Mouse (Mus musculus) midbrain, embryonic 16.5 days (tissue): ENCODE measurements around the gene Camk2d. TPM values are rescaled to one million over a fixed set of nuclear protein-coding genes. Genes with fewer than 3 reads are reported as not detected.

Experiments used
- ATAC-seq: fragments of 200-750 bp; cut with Nextera tagmentation; 2 replicates; pipeline ENCODE4 v1.8.0; 2017; ENCODE audit warnings: moderate TSS enrichment
- H3K27ac ChIP-seq: fragments of 300-500 bp; sonication (generic); 2 replicates; pipeline ENCODE4 v1.5.1; 2014; ENCODE audit warnings: mild to moderate bottlenecking, low read length, mixed read lengths
- H3K27me3 ChIP-seq: fragments of 300-500 bp; sonication (generic); 2 replicates; pipeline ENCODE4 v1.6.1; 2014; ENCODE audit warnings: low read depth, low read length, mixed read lengths; ENCODE audit not compliant: control insufficient read depth, insufficient read depth
- H3K36me3 ChIP-seq: fragments of 300-500 bp; sonication (generic); 2 replicates; pipeline ENCODE4 v1.6.1; 2014; ENCODE audit warnings: mild to moderate bottlenecking, low read length, moderate library complexity, mixed read lengths; ENCODE audit not compliant: control insufficient read depth, insufficient read depth
- H3K4me1 ChIP-seq: fragments of 300-500 bp; sonication (generic); 2 replicates; pipeline ENCODE4 v1.6.1; 2014; ENCODE audit warnings: mild to moderate bottlenecking, low read length, mixed read lengths; ENCODE audit not compliant: control insufficient read depth, insufficient read depth
- H3K4me2 ChIP-seq: fragments of 300-500 bp; sonication (generic); 2 replicates; pipeline ENCODE4 v1.6.1; 2014; ENCODE audit warnings: mild to moderate bottlenecking, low read length, mixed read lengths
- H3K4me3 ChIP-seq: fragments of 300-500 bp; sonication (generic); 2 replicates; pipeline ENCODE4 v1.5.1; 2014; ENCODE audit warnings: low read depth, mild to moderate bottlenecking, low read length, moderate library complexity, mixed read lengths
- H3K9ac ChIP-seq: fragments of 300-500 bp; sonication (generic); 2 replicates; pipeline ENCODE4 v1.6.1; 2014; ENCODE audit warnings: low read depth, low read length, mixed read lengths
- H3K9me3 ChIP-seq: fragments of 300-500 bp; sonication (generic); replicated peaks from 2 replicates; pipeline ENCODE4 v1.6.1; 2014; ENCODE audit warnings: mild to moderate bottlenecking, low read length, mixed read lengths; ENCODE audit not compliant: control insufficient read depth, poor library complexity, severe bottlenecking
- WGBS: fragments of 180-500 bp; shearing (Covaris S2); extraction: QIAGEN DNeasy Blood & Tissue Kit; methylation state at CpG from one replicate; pipeline ENCODE4 v1.1.7; 2014; 5-methylcytosine and 5-hydroxymethylcytosine counted together
- polyA plus RNA-seq: library from polyadenylated mRNA; unstranded; fragments of >200 nt; fragmentation: Nextera tagmentation; extraction: Ambion mirVana; gene quantifications from 2 replicates; pipeline ENCODE4 v1.2.1, GENCODE M21; 2015

Camk2d gene
- polyA plus RNA-seq, 1 experiment from 2014 or later = 74.7 TPM

- no peaks in the 10 kb centered on the region for H3K36me3 ChIP-seq
- H3K9me3 ChIP-seq = no peaks in the 10 kb centered on the region
- no peaks in the 10 kb centered on the region for H3K27me3 ChIP-seq
- WGBS = 81% methylated on average over 2 of the region's 2 CpGs
- no peaks in the 10 kb centered on the region for H3K4me1 ChIP-seq
- H3K27ac ChIP-seq = no peak overlapping the region
- H3K4me3 ChIP-seq = no peak overlapping the region
- no peak for ATAC-seq
- no peak overlapping the region for H3K4me2 ChIP-seq
- no peak overlapping the region for H3K9ac ChIP-seq
These were observed 56.3 kb downstream of the Camk2d start for GRCm38 (mm10) chr3:126652361-126652760.

- Histone ChIP-seq H3K27ac (no peak overlapping the region), H3K4me1 (no peaks in the 10 kb centered on the region), H3K4me3 (no peak overlapping the region), H3K9ac (no peak overlapping the region), H3K4me2 (no peak overlapping the region), H3K9me3 (no peaks in the 10 kb centered on the region), H3K36me3 (no peaks in the 10 kb centered on the region), H3K27me3 (no peaks in the 10 kb centered on the region)
- no peak for ATAC-seq
- WGBS = 72% methylated on average over 1 of the region's 1 CpGs
These were observed 57.0 kb downstream of the Camk2d start for GRCm38 (mm10) chr3:126653118-126653517.

GRCm38 (mm10) chr3:126656173-126656572 is 60.1 kb downstream of the Camk2d start:
- no peaks in the 10 kb centered on the region for H3K36me3 ChIP-seq
- H3K27ac ChIP-seq = no peak overlapping the region
- ATAC-seq = no peak
- H3K9ac ChIP-seq = no peak overlapping the region
- no peaks in the 10 kb centered on the region for H3K27me3 ChIP-seq
- no peak overlapping the region for H3K4me2 ChIP-seq
- no peak overlapping the region for H3K4me3 ChIP-seq
- no peaks in the 10 kb centered on the region for H3K9me3 ChIP-seq
- no peaks in the 10 kb centered on the region for H3K4me1 ChIP-seq
- WGBS = 49% methylated on average over 3 of the region's 3 CpGs

- Histone ChIP-seq H3K27ac (no peak overlapping the region), H3K4me1 (no peaks in the 10 kb centered on the region), H3K27me3 (no peaks in the 10 kb centered on the region), H3K9me3 (no peaks in the 10 kb centered on the region), H3K4me3 (no peak overlapping the region), H3K36me3 (no peaks in the 10 kb centered on the region), H3K9ac (no peak overlapping the region), H3K4me2 (no peak overlapping the region)
- 68% methylated on average over 4 of the region's 4 CpGs for WGBS
- no peak for ATAC-seq
These were observed 61.8 kb downstream of the Camk2d start for GRCm38 (mm10) chr3:126657895-126658294.

- WGBS = 75% methylated on average over 10 of the region's 10 CpGs
- Histone ChIP-seq H3K27me3 (no peaks in the 10 kb centered on the region), H3K4me3 (no peak overlapping the region)
These were observed 62.7 kb downstream of the Camk2d start for GRCm38 (mm10) chr3:126658791-126659190.

GRCm38 (mm10) chr3:126659235-126659634 is 63.1 kb downstream of the Camk2d start:
- H3K9ac ChIP-seq = no peak overlapping the region
- H3K4me2 ChIP-seq = no peak overlapping the region
- H3K27ac ChIP-seq = no peak overlapping the region
- H3K36me3 ChIP-seq = no peaks in the 10 kb centered on the region
- WGBS = 89% methylated on average over 8 of the region's 8 CpGs
- H3K27me3 ChIP-seq = no peaks in the 10 kb centered on the region
- no peaks in the 10 kb centered on the region for H3K9me3 ChIP-seq
- H3K4me3 ChIP-seq = no peak overlapping the region
- ATAC-seq = no peak
- no peaks in the 10 kb centered on the region for H3K4me1 ChIP-seq

More at GRCm38 (mm10) chr3:126658791-126659190, 62.7 kb downstream of the Camk2d start:
- H3K36me3 ChIP-seq = no peaks in the 10 kb centered on the region
- H3K4me2 ChIP-seq = no peak overlapping the region
- H3K4me1 ChIP-seq = no peaks in the 10 kb centered on the region
- no peak overlapping the region for H3K27ac ChIP-seq
- H3K9ac ChIP-seq = no peak overlapping the region
- no peaks in the 10 kb centered on the region for H3K9me3 ChIP-seq
- ATAC-seq = no peak

- 83% methylated on average over 8 of the region's 8 CpGs for WGBS
- H3K27me3 ChIP-seq = no peaks in the 10 kb centered on the region
- H3K4me1 ChIP-seq = no peaks in the 10 kb centered on the region
These were observed 63.9 kb downstream of the Camk2d start for GRCm38 (mm10) chr3:126659832-126660564.

GRCm38 (mm10) chr3:126660575-126660974 is 64.5 kb downstream of the Camk2d start:
- H3K9ac ChIP-seq = no peak overlapping the region
- H3K36me3 ChIP-seq = no peaks in the 10 kb centered on the region
- no peak overlapping the region for H3K4me3 ChIP-seq
- no peak overlapping the region for H3K4me2 ChIP-seq
- no peaks in the 10 kb centered on the region for H3K27me3 ChIP-seq
- ATAC-seq = no peak
- H3K27ac ChIP-seq = no peak overlapping the region
- 90% methylated on average over 2 of the region's 2 CpGs for WGBS
- no peaks in the 10 kb centered on the region for H3K4me1 ChIP-seq
- H3K9me3 ChIP-seq = no peaks in the 10 kb centered on the region

More at GRCm38 (mm10) chr3:126659832-126660564, 63.9 kb downstream of the Camk2d start:
- no peak overlapping the region for H3K9ac ChIP-seq
- no peak overlapping the region for H3K4me3 ChIP-seq
- H3K9me3 ChIP-seq = no peaks in the 10 kb centered on the region
- H3K4me2 ChIP-seq = no peak overlapping the region
- ATAC-seq = no peak
- no peak overlapping the region for H3K27ac ChIP-seq
- H3K36me3 ChIP-seq = no peaks in the 10 kb centered on the region

GRCm38 (mm10) chr3:126660986-126661385 is 64.9 kb downstream of the Camk2d start:
- Histone ChIP-seq H3K27ac (no peak overlapping the region), H3K27me3 (no peaks in the 10 kb centered on the region), H3K9me3 (no peaks in the 10 kb centered on the region), H3K9ac (no peak overlapping the region), H3K36me3 (no peaks in the 10 kb centered on the region), H3K4me3 (no peak overlapping the region), H3K4me2 (no peak overlapping the region), H3K4me1 (no peaks in the 10 kb centered on the region)
- WGBS = 88% methylated on average over 6 of the region's 6 CpGs
- ATAC-seq = no peak
